Mouse (Mus musculus) embryo, embryonic 10.5 days (tissue): ENCODE data around the gene 4930555G01Rik.
"Not testable (repeated sequence)": the region's sequence is repeated elsewhere in the genome, so short reads cannot be mapped to it uniquely, and the experiment has no call there.

Experiments used
- DNase-seq: peaks from one replicate; pipeline ENCODE4 v3.0.0-alpha.2; 2015; ENCODE audit warnings: low spot score

The 4930555G01Rik gene

GRCm38 (mm10) chr14:5050329-5050728 lies at the start of gene 4930555G01Rik:
Gene 4930555G01Rik (plus strand): TSS chr14:5050629.
- DNase-seq: not testable (repeated sequence)

DNA sequence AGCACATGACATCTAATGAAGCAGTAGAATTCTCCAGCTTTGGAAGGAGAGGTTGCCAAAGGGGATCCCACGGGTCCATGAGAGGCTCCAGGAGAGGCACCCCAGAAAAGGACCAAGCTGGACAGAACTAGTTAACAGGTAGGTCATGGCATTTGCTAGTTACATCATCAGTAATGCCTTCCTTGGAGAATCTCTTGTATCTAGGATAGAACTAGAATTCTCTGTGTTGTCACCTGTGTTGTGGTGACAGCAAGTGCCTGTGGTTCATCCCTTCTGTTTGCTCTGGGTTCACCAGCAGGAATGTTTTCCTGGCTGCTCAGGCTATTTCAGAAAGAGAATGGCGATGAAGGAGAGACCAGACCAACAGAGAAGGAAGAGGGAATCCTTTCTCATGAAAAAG lies 34.8 kb upstream of the 4930555G01Rik start, which contains the start of gene Gm3298:
Gene Gm3298 (plus strand): TSS at position 301 of the 400 bp plus-strand sequence.
- not testable (repeated sequence) for DNase-seq

GRCm38 (mm10) chr14:5070611-5071490 lies 20.4 kb downstream of the 4930555G01Rik start, which contains the start of gene Gm8281:
Gene Gm8281 (plus strand): TSS chr14:5071040.
- DNase-seq: peak; percentile 29
